Mouse (Mus musculus) cortical plate, adult 2 months (tissue): ENCODE data around the gene Ulk1.

ENCODE experiments used
- CTCF ChIP-seq: fragments of 200-500 bp; IDR thresholded peaks from 2 replicates; pipeline ENCODE4 v1.5.1; 2011; ENCODE audit warnings: mild to moderate bottlenecking, control low read depth, low read length; ENCODE audit not compliant: insufficient read depth; ENCODE audit errors: extremely low read depth
- POLR2A ChIP-seq: fragments of 200-500 bp; IDR thresholded peaks from 2 replicates; pipeline ENCODE4 v1.6.1; 2011; ENCODE audit warnings: mild to moderate bottlenecking, low read length, control low read depth; ENCODE audit not compliant: insufficient read depth; ENCODE audit errors: extremely low read depth

GRCm38 (mm10) chr5:110794363-110794762 is 15.5 kb downstream of the Ulk1 start:
- TF ChIP-seq CTCF, result no peak
- TF ChIP-seq POLR2A, result no peak
